Mouse (Mus musculus): ENCODE results near the gene Rwdd2a.
"Not testable (repeated sequence)": the region's sequence is repeated elsewhere in the genome, so short reads cannot be mapped to it uniquely, and the experiment has no call there.

The Rwdd2a gene

DNA sequence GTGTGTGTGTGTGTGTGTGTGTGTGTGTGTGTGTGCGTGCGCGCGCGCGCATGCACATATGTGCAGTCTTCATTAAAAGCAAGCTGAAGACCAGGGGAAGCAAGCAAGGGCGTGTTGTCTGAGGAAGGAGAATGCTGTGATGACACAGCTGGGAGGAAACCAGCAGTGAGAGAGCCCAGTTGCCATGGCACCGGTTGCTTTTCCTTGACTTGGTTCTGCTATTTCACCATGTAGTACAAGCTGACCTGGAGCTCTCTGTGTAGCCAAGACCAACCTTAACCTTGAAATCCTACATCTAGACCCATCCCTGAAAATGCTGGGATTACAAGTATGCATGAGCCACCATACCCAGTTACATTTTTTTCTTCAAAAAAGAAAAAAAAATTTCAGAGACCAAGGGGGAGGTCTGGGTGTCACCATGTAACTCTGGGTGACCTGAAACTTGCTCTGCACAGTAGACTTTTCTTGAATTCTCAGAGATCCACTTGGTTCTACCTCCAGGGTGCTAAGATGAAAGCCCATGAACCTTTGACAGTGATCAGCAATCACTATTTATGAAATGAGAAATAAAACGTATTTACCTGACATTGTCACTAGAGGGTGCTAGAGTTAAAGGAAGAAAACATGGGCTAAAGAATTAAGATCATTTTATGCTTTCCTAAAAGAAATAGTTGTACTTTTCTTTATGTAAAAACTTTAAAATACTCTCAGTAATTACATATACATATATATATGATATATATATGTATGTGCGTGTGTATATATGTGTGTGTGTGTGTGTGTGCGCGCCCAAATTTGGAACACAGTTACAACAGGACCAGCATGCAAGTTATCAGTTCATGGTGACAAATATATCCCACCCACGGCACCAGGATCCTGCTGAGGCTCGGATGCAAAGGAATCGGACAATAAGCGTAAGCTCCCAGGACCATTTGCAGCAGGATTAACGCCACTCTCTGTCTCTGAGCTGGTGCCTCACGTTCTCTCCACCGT lies 21.2 kb downstream of the Rwdd2a start:
- no peak for DNase-seq

DNA sequence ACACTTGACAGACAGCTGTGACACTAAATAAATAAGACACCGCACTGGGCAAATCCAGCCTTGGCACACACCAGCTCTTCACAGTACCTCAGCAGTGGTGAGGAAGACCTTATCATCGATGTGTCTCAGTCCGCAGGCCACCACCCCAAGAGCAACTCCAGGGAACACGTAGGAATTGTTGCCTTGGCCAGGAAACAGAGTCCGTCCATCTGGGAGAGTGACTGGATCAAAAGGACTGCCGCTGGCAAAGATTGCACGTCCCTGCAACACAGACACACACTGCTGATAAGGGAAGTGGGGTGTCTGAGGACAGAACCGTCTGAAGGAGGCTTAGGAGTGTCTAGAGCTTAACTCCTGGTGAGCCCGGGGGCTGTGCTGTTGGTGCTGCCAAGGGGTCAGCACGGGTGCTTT lies 22.6 kb downstream of the Rwdd2a start:
- peak in 1 of 2 experiments; percentile 52 for DNase-seq

DNA sequence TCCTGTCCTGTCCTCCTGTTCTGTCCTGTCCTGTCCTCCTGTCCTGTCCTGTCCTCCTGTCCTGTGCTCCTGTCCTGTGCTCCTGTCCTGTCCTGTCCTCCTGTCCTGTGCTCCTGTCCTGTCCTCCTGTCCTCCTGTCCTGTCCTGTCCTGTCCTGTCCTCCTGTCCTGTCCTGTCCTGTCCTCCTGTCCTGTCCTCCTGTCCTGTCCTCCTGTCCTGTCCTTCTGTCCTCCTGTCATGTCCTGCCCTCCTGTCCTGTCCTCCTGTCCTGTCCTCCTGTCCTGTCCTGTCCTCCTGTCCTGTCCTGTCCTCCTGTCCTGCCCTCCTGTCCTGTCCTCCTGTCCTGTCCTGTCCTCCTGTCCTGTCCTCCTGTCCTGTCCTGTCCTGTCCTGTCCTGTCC lies 25.2 kb downstream of the Rwdd2a start:
- DNase-seq, result not testable (repeated sequence)

DNA sequence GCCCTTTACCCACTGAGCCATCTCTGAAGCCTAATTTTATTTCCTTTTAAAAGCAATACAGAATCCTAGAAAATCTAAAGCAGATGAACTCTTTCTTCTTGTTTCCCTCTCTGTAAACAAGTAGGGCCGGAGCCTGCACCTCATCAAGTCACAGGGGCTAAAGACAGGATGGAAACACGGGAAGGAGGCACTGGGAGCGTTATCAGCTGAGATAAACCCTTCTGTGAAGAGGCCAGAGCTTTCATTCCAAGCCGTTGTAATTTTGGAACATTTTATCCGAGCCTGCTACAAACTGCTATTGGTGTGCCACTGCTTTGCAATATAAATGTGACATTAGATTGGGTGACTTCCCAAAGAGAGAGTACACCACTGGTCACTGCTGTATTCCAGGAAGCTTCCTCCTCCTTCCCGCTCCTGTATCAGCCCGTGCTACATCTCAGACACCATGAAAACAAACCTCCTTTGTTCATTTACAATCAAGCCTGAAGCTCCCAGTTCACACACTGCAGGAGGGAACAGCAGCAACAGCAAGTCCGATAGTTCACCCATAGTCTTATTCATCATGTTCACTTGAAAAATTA lies 28.0 kb downstream of the Rwdd2a start:
- DNase-seq, result no peak

DNA sequence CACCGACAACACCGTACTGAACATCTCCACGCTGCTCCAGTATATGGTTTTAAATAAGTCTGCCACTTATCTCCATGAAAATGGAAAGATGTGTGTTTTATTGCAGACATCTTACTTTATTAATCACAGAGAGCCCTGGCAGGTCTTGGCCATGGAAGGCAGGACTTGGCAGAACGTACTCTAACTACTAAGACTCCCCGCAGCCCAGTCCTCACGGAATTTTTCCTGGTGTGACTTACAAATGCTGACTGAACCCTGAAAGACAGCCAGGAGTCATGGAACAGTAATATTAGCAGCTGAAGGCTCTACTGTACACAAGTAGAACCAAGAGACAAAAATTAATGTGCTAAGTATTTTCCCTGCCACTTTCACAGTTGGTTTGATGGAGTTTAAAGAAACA lies 34.0 kb downstream of the Rwdd2a start:
- DNase-seq, result peak; percentile 34 to 66

DNA sequence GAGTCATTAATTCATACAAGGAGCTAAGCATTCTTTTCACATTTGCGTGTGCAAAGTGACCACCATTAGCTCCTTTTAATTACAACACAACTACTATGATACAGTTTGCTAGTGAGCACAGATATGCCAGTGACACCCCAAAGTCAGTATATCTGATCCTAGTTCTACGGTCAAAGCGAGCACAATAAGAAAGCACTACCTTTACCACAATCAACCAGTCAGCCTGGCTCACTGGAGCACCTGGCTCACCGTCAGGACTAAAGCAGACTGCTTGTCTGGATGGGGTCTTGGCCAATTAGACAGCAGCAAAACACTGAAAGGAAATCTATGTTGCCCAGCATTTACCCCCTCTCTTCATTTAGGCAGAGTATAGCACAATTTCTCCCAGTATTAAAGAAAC lies 40.3 kb downstream of the Rwdd2a start:
- no peak for DNase-seq

DNA sequence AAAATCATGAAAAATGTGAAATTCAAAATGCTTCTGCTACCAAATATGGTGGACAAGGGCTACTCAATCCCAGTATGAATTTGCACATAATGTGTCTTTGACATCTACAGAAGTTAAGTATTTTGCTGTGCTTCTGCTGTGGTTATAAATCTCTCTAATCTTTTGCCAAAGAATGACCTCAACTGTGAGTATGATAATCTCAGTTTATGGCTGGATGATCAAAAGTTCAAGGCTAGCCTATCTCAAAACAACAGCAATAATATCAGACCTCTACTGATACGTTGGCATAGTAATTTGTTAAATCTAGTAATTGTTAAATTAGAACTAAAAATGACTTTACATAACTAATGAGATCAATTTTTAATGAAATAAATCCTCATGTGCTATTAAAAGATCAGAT lies 44.0 kb downstream of the Rwdd2a start:
- no peak for DNase-seq

DNA sequence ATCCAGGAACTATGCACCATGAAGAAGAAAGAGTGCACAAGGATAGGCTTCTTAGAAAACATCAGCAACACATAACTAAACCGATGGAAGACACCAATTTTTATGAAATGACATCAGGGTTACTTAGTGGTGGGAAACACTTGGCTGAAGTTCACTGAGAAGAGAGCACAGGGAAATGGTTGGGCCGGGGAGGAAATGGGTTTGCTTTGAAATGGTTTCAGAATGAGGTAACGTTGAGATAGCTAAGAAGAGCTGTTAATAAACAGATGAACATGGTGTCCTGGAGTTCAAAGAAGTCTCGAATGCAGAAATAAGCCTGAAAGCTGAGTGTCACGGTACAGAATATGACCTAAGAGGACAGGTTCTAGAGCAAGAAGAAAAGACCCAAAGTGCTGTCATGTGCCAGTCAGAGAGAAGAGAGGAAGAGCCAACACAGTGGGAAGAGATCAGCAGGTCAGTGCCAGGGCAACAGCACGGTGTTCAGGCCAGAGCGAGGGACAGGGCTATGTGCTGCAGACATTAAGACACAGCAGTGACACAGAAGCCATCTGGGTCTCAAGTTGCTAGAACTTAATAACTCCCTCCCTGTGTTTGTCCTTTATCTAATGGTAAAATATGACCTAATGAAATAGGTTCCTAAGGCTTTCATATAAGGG lies 46.2 kb downstream of the Rwdd2a start:
- peak in 1 of 2 experiments; percentile 24 for DNase-seq

DNA sequence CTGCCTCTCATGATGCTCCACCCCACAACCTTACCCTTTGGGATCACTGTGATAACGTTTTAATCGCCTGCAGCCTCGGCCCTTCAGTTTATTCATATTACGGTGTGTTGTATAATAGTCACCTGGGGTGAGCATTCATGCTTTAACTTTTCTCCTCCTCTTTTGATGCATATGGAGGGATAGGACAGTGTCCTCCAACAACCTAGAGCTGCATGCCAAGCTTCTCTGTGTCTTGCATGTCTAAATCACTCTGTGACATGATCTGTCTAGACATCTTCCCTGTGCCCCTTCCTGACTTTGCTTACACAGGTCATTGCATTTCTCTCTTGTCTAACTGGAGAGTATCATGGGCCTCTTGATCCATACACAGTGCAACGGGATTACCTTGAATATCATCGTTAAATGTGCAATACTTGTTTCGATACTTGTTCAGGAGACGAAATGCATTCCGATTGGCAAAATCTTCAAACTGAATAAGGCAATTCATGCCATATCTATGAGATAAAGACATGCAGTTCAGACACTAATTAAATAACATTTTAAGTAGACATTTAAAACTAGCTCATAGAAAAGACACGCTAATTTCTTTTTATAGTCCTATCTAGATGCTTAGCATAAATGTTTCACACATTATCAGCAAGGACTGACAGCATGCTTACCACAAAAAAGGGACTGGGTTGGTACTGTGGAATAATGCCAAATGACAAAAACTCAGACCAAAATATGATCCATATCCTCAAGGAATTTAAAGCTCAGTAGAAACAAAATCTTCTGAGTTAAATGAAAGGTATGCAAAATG lies 47.7 kb downstream of the Rwdd2a start:
- no peak for DNase-seq

DNA sequence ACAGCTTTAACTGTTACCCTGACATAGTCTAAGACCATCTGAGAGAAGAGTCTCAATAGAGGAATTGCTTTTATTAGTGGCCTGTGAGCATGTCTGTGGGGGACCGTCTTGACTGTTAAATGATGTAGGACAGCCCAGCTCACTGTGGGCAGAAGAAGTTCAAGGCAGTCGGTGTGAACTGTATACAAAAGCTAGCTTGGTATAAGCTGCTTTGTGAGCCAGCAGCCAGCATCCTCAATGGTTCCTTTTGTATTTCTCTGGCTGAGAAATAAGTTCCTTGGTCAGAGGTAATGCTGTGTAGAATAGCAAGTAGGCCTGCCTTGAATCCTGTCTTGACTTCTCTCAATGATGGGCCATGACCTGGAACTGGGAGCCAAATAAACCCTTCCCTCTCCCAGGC lies 50.3 kb downstream of the Rwdd2a start:
- DNase-seq, result no peak

DNA sequence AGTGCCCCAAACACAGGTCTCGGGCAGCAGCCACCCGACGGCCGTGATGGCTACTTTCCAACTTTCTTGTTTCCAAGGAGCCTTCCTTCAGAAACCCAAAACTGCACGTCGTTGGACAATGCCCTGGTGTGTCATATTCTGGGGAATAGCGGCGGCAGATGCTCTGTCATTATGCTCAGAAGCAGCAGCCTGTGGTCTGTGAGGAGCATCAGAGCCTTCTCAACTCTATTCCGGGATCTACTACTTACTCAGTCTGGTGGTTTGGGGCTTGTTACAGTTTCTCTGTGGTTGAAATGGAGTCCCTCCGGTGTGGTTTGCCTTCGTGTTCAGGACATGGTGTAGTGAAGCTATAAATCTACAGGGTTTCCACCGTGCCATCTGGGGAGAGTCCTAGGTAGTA lies 52.2 kb downstream of the Rwdd2a start:
- no peak for DNase-seq

All from lung, postnatal 4 days (tissue).